Comparison of ENCODE assay signal across 19 mouse cellular contexts in the genomic region with DNA sequence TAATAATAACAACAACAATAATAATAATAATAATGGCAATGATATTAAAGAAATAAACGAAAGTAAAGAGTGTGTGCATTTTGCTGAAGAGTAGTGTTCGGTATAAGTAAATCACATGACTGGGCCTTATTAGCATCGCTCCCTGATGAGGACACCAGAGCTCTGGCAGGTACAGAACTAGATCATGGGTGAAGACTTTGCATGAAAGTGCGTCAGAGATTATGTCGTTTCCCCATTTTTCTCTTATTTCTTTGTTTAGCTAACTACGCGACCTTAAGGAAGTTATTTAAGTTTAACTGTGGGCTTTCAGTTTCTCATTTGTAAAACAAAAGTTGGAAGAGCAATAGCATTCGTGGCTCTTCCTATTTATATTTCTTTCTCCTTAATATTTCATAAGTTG. TPM values are rescaled to one million over a fixed set of nuclear protein-coding genes. Genes with fewer than 3 reads are reported as not detected.
DNase-seq lines count a peak whose midpoint lies in the region; ATAC-seq lines count a peak whose summit lies in the region.
"Had no signal": no experiment of that assay in that cellular context is flagged by ENCODE, and none has a peak within 500 bp of the region (broad histone marks: within the 10 kb centered on the region; RNA-seq: fewer than 3 reads in every experiment).

No protein-coding gene starts in this region.

- peak; percentile 16 for DNase-seq in heart, adult 11 months
- no peak for DNase-seq in heart, adult 18-20 months
- DNase-seq in frontal cortex, adult 2 months (ENCODE audit: extremely low spot score in 1 of 2, low spot score in 1 of 2), result no peak
- no peak for DNase-seq in kidney, postnatal 14 days
- no peak for DNase-seq in right cerebral cortex, adult 2 months (ENCODE audit: low spot score in 2 of 2)
- DNase-seq: adrenal gland, postnatal 10 days; adrenal gland, postnatal 36 days; cerebellum, adult 18-20 months; cerebellum, adult 9-10 months; cerebellum, postnatal 14 days; forebrain, postnatal 0 days; gastrocnemius, postnatal 25 days; heart, postnatal 10 days; heart, postnatal 36 days had no signal

- peak; percentile 89 for ATAC-seq in megakaryocyte, adult 5-6 weeks (ENCODE audit: poor library complexity, severe bottlenecking)
- peak; percentile 64; the same call in 1 of the 2 replicates for ATAC-seq in neutrophil, adult 5-6 weeks (ENCODE audit: extremely low read depth, insufficient number of reproducible peaks, low FRiP score, poor library complexity, severe bottlenecking)
- ATAC-seq: forebrain, embryonic 14.5 days; forebrain, postnatal 0 days; hindbrain, postnatal 0 days; Patski had no signal

RNA-seq across cellular contexts. Expression of a gene that starts 5.1 kb away (rescaled TPM):
- total RNA-seq in heart, adult 18-20 months (2021), result 10 to 100 TPM; 15.5 to 32.6 TPM
- total RNA-seq in megakaryocyte, adult 5-6 weeks (2015), result 18.5 and 18.7 TPM in 2 replicates
- 20.8 and 25.1 TPM in 2 replicates for total RNA-seq in megakaryocyte, adult 5-6 weeks (2017)
- 42.2 and 46.9 TPM in 2 replicates for total RNA-seq in neutrophil, adult 5-6 weeks (2017)
- polyA plus RNA-seq in frontal cortex, adult 2 months (2012; rRNA removed), result 41.6 and 48.7 TPM in 2 replicates
